Mouse (Mus musculus) forebrain, embryonic 14.5 days (tissue): Measurements from ENCODE around the gene Kri1. TPM values are rescaled to one million over a fixed set of nuclear protein-coding genes. Genes with fewer than 3 reads are reported as not detected.

Source experiments
- ATAC-seq: fragments of 200-750 bp; cut with Nextera tagmentation; 2 replicates; pipeline ENCODE4 v1.8.0; 2017; ENCODE audit warnings: mild to moderate bottlenecking, moderate library complexity
- DNase-seq: peaks from one replicate; pipeline ENCODE4 v3.0.0-alpha.2; 2015; ENCODE audit warnings: low spot score
- H3K27ac ChIP-seq: fragments of 300-500 bp; sonication (generic); 2 replicates; pipeline ENCODE4 v1.5.1; 2014; ENCODE audit warnings: low read depth, mild to moderate bottlenecking, control low read depth, low read length, moderate library complexity
- H3K27me3 ChIP-seq: fragments of 300-500 bp; sonication (generic); replicated peaks from 2 replicates; pipeline ENCODE4 v1.6.1; 2014; ENCODE audit warnings: low read length, control low read depth, mixed read lengths; ENCODE audit not compliant: control insufficient read depth, insufficient read depth
- H3K36me3 ChIP-seq: fragments of 300-500 bp; sonication (generic); 2 replicates; pipeline ENCODE4 v1.6.1; 2014; ENCODE audit warnings: low read length, control low read depth; ENCODE audit not compliant: control insufficient read depth, insufficient read depth
- H3K4me1 ChIP-seq: fragments of 300-500 bp; sonication (generic); 2 replicates; pipeline ENCODE4 v1.6.1; 2014; ENCODE audit warnings: antibody characterized with exemption, low read length, control low read depth; ENCODE audit not compliant: control insufficient read depth, insufficient read depth
- H3K4me2 ChIP-seq: fragments of 300-500 bp; sonication (generic); 2 replicates; pipeline ENCODE4 v1.6.1; 2014; ENCODE audit warnings: mild to moderate bottlenecking, control low read depth, low read length
- H3K4me3 ChIP-seq: fragments of 300-500 bp; sonication (generic); 2 replicates; pipeline ENCODE4 v1.5.1; 2014; ENCODE audit warnings: low read depth, low read length, control low read depth
- H3K9ac ChIP-seq: fragments of 300-500 bp; sonication (generic); 2 replicates; pipeline ENCODE4 v1.6.1; 2014; ENCODE audit warnings: mild to moderate bottlenecking, low read length, control low read depth, moderate library complexity
- H3K9me3 ChIP-seq: fragments of 300-500 bp; sonication (generic); replicated peaks from 2 replicates; pipeline ENCODE4 v1.6.1; 2016; ENCODE audit warnings: low read length, control low read depth, mixed read lengths; ENCODE audit not compliant: control insufficient read depth
- WGBS: fragments of 180-500 bp; shearing (Covaris S2); extraction: QIAGEN DNeasy Blood & Tissue Kit; methylation state at CpG from one replicate; pipeline ENCODE4 v1.1.7; 2014; 5-methylcytosine and 5-hydroxymethylcytosine counted together
- polyA plus RNA-seq: library from polyadenylated mRNA; unstranded; fragments of >200 nt; fragmentation: Nextera tagmentation; extraction: Ambion mirVana; gene quantifications from 2 replicates; pipeline ENCODE4 v1.2.1, GENCODE M21; 2014

The Kri1 gene
- polyA plus RNA-seq, 1 experiment from 2014 or later: 9.8 TPM

DNA sequence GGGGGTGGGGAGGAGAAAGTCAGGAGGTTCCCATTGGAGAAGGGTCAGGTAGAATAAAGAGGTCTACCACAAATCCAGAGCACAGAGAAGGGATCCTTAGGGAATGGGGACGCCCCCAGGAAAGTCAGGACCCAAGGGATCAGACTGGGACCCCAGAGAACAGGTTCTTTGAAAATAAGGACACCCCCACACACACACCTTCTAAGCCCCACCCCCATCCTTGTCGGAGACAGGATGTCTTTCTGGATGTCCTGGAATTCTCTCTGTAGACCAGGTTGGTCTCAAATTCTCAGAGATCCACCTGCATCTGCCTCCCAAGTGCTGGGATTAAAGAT is 1.5 kb upstream of the Kri1 start:
- Histone ChIP-seq H3K9ac (no peak overlapping the region), H3K4me2 (peak overlapping the region; percentile 66), H3K27me3 (no peaks in the 10 kb centered on the region), H3K4me3 (no peak overlapping the region), H3K27ac (no peak overlapping the region), H3K9me3 (no peaks in the 10 kb centered on the region), H3K36me3 (peaks cover 14% of the 10 kb centered on the region), H3K4me1 (peaks cover 24% of the 10 kb centered on the region)
- WGBS: 76% methylated on average over 2 of the region's 2 CpGs
- DNase-seq: no peak
- ATAC-seq: no peak

DNA sequence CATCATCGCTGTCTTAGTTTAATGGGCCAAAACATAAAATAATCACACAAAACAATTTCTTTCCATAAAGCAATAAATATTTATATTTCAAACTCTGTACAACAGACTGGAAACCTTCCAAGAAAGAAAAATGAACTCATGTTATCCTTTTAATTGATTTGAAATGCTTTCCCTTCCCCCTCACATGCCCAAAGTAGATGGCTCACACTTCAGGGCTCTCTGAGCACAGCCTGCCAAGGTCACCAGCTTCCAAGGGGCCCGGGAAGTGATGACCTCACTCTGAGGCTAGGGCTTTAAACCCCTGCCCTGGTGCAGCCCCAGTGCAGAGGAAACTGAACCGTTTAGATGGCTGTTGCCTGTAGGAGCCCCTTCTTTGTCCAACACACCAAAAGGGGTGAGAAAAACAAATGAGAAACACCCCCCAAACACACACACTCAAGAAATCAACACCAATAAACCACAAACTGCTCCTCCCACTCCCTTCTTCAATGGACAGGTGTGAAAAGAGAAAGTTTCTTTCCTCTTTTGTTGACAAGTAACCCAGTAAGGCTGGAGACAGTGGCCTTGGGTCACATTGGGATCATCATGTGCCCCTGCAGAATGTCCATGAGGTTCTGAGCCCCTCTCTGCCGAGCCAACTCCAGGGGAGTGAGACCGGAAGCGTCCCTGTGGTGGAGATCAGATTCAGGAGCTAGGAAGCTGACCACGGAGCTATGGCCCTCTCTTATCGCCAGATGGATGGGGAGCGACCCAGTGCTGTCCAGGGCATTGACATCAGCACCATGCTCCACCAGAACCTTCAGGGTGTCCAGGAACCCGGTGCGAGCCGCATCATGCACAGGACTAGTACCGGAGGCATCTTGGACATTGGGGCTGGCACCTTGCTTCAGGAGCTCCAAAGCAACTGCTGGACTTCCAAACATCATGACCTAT is 901 bp upstream of the Kri1 start:
- Histone ChIP-seq H3K27me3 (no peaks in the 10 kb centered on the region), H3K9ac (peak overlapping the region; percentile 52; the same call in 1 of the 2 replicates), H3K9me3 (no peaks in the 10 kb centered on the region), H3K36me3 (peaks cover 21% of the 10 kb centered on the region), H3K4me2 (peak overlapping the region; percentile 66), H3K4me3 (peak overlapping the region; percentile 76), H3K27ac (peak overlapping the region; percentile 61; the same call in 1 of the 2 replicates), H3K4me1 (peaks cover 24% of the 10 kb centered on the region)
- DNase-seq: peak; percentile 19
- 77% methylated on average over 13 of the region's 13 CpGs for WGBS
- ATAC-seq: no peak

DNA sequence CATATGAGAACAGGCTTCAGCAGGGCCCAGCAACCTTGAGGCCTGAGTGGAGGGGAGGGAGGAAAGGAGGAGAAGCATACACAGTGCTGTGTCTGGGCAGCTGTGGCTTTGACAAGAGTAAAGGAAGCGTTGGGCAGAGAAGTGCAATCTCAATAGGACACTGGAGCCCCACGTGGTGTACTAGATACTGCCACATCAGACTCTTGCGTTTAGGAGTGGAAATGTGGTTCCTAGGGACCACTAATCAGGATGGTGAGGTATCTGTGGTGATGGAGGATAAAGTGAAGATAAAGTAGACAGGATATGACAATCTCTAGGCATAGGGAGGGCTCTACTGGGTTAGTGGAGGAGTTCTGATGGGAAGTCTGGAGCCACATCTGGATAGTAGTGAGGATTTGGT is 1.0 kb downstream of the Kri1 start:
- WGBS: 74% methylated on average over 3 of the region's 3 CpGs
- no peak overlapping the region for H3K27ac ChIP-seq
- peaks cover 34% of the 10 kb centered on the region for H3K36me3 ChIP-seq
- peaks cover 24% of the 10 kb centered on the region for H3K4me1 ChIP-seq
- no peaks in the 10 kb centered on the region for H3K27me3 ChIP-seq
- peak overlapping the region; percentile 66 for H3K4me2 ChIP-seq
- H3K9me3 ChIP-seq: no peaks in the 10 kb centered on the region
- H3K4me3 ChIP-seq: peak overlapping the region; percentile 76
- peak overlapping the region; percentile 79 for H3K9ac ChIP-seq
- DNase-seq (no peak), ATAC-seq (no peak)

DNA sequence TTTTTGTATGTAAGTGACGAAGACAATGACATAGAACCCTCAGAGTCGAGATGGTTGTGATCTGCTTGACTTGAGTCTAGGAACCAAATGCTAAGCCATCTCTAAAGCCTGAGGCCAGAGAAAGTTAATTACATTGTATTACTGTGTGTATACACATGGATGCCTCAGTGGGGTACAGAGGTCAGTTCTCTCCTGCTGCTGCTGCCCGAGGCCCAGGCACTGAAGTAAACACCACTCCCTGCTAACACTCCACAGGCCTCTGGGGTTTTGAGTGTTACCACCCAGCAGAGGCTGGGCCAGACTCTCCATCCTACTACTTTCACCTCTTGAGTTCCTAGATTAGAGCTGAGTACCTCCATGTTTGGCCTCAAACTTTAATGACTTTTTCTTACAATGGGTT is 3.8 kb downstream of the Kri1 start:
- peaks cover 12% of the 10 kb centered on the region for H3K4me1 ChIP-seq
- no peak overlapping the region for H3K4me3 ChIP-seq
- no peak overlapping the region for H3K9ac ChIP-seq
- H3K27ac ChIP-seq: no peak overlapping the region
- ATAC-seq (no peak), DNase-seq (no peak)
- 86% methylated on average over 3 of the region's 3 CpGs for WGBS
- no peak overlapping the region for H3K4me2 ChIP-seq
- no peaks in the 10 kb centered on the region for H3K9me3 ChIP-seq
- H3K27me3 ChIP-seq: no peaks in the 10 kb centered on the region
- H3K36me3 ChIP-seq: peaks cover 60% of the 10 kb centered on the region

DNA sequence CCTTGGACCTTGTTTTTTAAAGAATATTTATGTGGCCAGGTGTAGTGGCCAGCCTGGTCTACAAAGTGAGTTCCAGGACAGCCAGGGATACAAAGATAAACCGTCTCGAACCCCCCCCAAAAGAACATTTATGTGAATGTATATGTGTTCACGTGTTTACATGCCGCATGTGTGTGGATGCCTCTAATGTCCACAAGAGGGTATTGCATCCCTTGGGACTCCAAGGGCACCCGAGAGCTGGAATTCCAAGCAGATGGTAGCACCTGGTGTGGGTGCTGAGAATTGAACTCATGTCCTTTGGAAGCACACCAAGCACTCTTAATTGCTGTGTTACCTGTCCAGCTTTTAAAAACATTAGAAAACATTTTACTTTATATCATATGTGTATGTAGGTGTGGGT is 4.2 kb downstream of the Kri1 start:
- Histone ChIP-seq H3K9me3 (no peaks in the 10 kb centered on the region), H3K4me2 (no peak overlapping the region), H3K36me3 (peaks cover 64% of the 10 kb centered on the region), H3K27ac (no peak overlapping the region), H3K4me1 (peaks cover 11% of the 10 kb centered on the region), H3K4me3 (no peak overlapping the region), H3K9ac (no peak overlapping the region), H3K27me3 (no peaks in the 10 kb centered on the region)
- WGBS: 93% methylated on average over 5 of the region's 5 CpGs
- DNase-seq (no peak), ATAC-seq (no peak)

DNA sequence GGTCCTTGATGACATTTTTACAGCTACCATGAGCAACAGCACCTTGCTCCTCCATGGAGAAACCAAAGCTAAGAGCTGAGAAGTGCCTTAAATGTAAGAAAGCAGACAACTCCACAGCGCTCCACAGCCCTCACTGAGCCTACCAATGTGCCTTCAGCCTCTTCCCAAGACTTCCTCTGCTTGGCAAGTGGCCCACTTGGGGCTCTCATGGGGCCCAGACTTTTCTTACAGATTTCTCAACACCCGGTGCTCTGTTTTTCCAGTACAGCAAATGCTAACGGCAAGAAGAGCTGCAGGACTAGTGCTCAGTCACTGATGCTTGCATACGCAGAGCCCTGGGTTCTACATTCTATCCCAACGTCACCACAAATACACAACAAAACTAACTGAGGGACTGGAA is 10.0 kb downstream of the Kri1 start:
- no peaks in the 10 kb centered on the region for H3K9me3 ChIP-seq
- H3K4me2 ChIP-seq: no peak overlapping the region
- peaks cover 92% of the 10 kb centered on the region for H3K36me3 ChIP-seq
- H3K9ac ChIP-seq: no peak overlapping the region
- H3K27me3 ChIP-seq: no peaks in the 10 kb centered on the region
- H3K4me3 ChIP-seq: no peak overlapping the region
- no peak overlapping the region for H3K27ac ChIP-seq
- H3K4me1 ChIP-seq: no peaks in the 10 kb centered on the region
- ATAC-seq: no peak
- WGBS: 91% methylated on average over 5 of the region's 5 CpGs
- no peak for DNase-seq

DNA sequence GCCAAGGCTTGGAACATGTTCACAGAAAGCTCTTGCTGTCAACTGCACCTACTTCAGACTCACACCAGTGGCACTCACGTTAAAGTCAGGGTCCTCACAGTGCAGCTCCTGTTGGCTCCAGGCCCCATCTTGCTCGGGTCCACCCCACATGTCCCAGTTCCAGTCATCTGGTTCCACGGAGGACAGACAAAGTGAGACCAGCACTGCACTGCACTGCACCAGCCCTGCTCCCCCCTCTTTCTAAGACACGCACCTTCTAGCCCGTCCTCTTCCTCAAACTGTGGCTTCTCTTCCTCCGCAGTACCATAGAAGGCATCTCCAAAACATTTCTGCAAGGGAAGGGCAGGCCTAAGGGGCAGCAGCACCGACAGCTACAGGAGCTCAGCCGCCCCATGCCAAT is 11.5 kb downstream of the Kri1 start:
- 90% methylated on average over 8 of the region's 8 CpGs for WGBS
- no peak for DNase-seq

DNA sequence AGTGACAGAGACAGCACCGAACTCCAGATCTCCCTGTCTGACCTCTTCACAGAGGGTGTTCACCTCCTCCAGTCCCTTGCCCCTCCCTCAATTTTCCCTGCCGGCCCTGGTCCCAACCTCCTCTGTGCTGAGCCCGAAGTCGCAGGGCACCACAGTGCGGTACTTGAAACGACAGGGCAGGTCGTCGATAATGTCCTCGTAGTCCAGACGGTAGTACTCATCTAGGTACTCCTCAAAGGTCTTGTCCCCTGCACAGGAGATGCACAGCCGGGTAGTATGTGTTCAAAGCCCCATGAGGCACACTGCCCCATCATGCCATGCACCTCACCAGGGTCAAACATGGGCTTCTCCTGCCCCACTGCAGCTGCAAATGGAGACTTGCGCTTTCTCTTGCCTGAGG is 12.0 kb downstream of the Kri1 start:
- DNase-seq: no peak
- ATAC-seq: no peak
- Histone ChIP-seq H3K9ac (no peak overlapping the region), H3K4me3 (no peak overlapping the region), H3K9me3 (no peaks in the 10 kb centered on the region), H3K36me3 (peaks cover 92% of the 10 kb centered on the region), H3K27me3 (no peaks in the 10 kb centered on the region), H3K27ac (no peak overlapping the region), H3K4me1 (no peaks in the 10 kb centered on the region), H3K4me2 (no peak overlapping the region)
- WGBS: 89% methylated on average over 12 of the region's 12 CpGs

More for the DNA sequence above, 11.5 kb downstream of the Kri1 start:
- Histone ChIP-seq H3K36me3 (peaks cover 92% of the 10 kb centered on the region), H3K9me3 (no peaks in the 10 kb centered on the region), H3K4me3 (no peak overlapping the region), H3K27me3 (no peaks in the 10 kb centered on the region), H3K4me2 (no peak overlapping the region), H3K27ac (no peak overlapping the region), H3K9ac (no peak overlapping the region), H3K4me1 (no peaks in the 10 kb centered on the region)
- ATAC-seq: no peak

DNA sequence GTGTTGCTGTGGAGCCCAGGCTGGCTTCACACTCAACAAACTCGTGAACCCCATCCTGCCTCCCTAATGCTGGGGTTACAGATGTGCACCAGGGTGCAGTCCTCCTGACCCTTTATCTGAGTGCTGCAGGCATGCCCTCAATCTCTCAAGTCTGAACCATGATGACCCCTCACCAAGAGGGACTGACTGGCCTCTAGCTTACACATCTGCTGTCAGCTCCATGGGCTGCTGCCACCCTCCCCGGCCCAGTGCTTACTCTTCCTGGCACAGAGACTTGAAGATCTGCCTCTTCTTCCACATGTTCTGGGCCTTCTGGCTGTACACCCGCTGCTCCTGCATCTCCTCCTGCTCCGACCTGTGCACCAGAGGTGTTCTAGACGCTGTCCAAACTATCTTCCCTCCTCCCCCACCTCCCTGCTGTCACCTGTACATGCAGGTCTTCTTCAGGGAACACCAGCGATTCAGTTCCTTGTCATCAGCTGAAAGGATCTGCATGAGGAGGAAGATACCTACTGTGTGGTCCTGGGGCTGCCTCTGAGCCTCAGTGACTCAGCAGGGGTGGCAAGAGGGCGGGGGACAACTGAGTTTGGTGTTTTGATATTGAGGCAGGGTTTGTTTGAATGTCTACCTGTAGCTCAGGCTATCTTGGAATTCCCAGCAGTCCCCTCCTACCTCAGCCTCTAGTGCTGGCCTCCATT is 12.6 kb downstream of the Kri1 start:
- 88% methylated on average over 7 of the region's 7 CpGs for whole genome bisulfite sequencing
- ATAC-seq (no peak), DNase-seq (no peak)
- H3K4me1 ChIP-seq: no peaks in the 10 kb centered on the region
- peaks cover 94% of the 10 kb centered on the region for H3K36me3 ChIP-seq
- H3K9ac ChIP-seq: no peak overlapping the region
- no peaks in the 10 kb centered on the region for H3K27me3 ChIP-seq
- no peaks in the 10 kb centered on the region for H3K9me3 ChIP-seq
- no peak overlapping the region for H3K27ac ChIP-seq
- H3K4me2 ChIP-seq: no peak overlapping the region
- no peak overlapping the region for H3K4me3 ChIP-seq
